In genomic region chr2:91291197-91292007, GRCm38 (mm10) we compare ENCODE assay signal across 8 mouse cellular contexts. TPM values are rescaled to one million over a fixed set of nuclear protein-coding genes. Genes with fewer than 3 reads are reported as not detected.
DNase-seq lines count a peak whose midpoint lies in the region; ATAC-seq lines count a peak whose summit lies in the region.

No protein-coding gene starts in this region.

- ATAC-seq in midbrain, embryonic 15.5 days (replicated peaks): 0 out of 2 replicates have a peak, but pooled peaks have one; percentile 25
- ATAC-seq in midbrain, embryonic 16.5 days: no peak

- no peak overlapping the region for H3K9ac ChIP-seq in midbrain, embryonic 15.5 days
- no peak overlapping the region for H3K9ac ChIP-seq in midbrain, embryonic 16.5 days (ENCODE audit: low read depth, low read length)

- H3K36me3 ChIP-seq in midbrain, embryonic 15.5 days (replicated peaks): no peaks in the 10 kb centered on the region
- H3K36me3 ChIP-seq in midbrain, embryonic 16.5 days (ENCODE audit: control insufficient read depth, insufficient read depth, low read length): no peaks in the 10 kb centered on the region

- H3K4me3 ChIP-seq in midbrain, embryonic 15.5 days: no peak overlapping the region
- H3K4me3 ChIP-seq in midbrain, embryonic 16.5 days (ENCODE audit: low read depth, low read length): no peak overlapping the region

- DNase-seq in cerebellum, adult 11-12 months: peak; percentile 38
- DNase-seq in cerebellum, postnatal 36 days: no peak
- DNase-seq in gastrocnemius, postnatal 4 days (ENCODE audit: low spot score in 2 of 2): peak; percentile 35 to 72
- DNase-seq in skeletal muscle tissue, adult 2 months (ENCODE audit: low read depth, low spot score): peak; percentile 71
- no peak for DNase-seq in spleen, adult 18-20 months
- no peak for DNase-seq in c-Kit-positive CD71-positive TER-119-positive erythroid progenitor cells, embryonic 14.5 days (ENCODE audit: low spot score)

- H3K4me2 ChIP-seq in midbrain, embryonic 15.5 days: no peak overlapping the region
- no peak overlapping the region for H3K4me2 ChIP-seq in midbrain, embryonic 16.5 days (ENCODE audit: low read length)

- 69% methylated on average over 12 of the region's 12 CpGs for WGBS in midbrain, embryonic 15.5 days
- 72% methylated on average over 12 of the region's 12 CpGs for WGBS in midbrain, embryonic 16.5 days

- H3K27me3 ChIP-seq in midbrain, embryonic 15.5 days (replicated peaks): no peaks in the 10 kb centered on the region
- no peaks in the 10 kb centered on the region for H3K27me3 ChIP-seq in midbrain, embryonic 16.5 days (ENCODE audit: control insufficient read depth, insufficient read depth, low read depth, low read length)

- no peaks in the 10 kb centered on the region for H3K9me3 ChIP-seq in midbrain, embryonic 15.5 days
- no peaks in the 10 kb centered on the region for H3K9me3 ChIP-seq in midbrain, embryonic 16.5 days (replicated peaks; ENCODE audit: control insufficient read depth, low read length, poor library complexity, severe bottlenecking)

- H3K4me1 ChIP-seq in midbrain, embryonic 15.5 days: peaks cover 2% of the 10 kb centered on the region; the same call in 1 of the 2 replicates
- H3K4me1 ChIP-seq in midbrain, embryonic 16.5 days (ENCODE audit: control insufficient read depth, insufficient read depth, low read length): no peaks in the 10 kb centered on the region

- H3K27ac ChIP-seq in midbrain, embryonic 15.5 days: no peak overlapping the region
- H3K27ac ChIP-seq in midbrain, embryonic 16.5 days (ENCODE audit: low read length): no peak overlapping the region

RNA-seq across cellular contexts. Expression of gene Arfgap2, which starts 26.6 kb away (rescaled TPM):
- 76.0 and 76.1 TPM in 2 replicates for polyA plus RNA-seq in midbrain, embryonic 15.5 days (2015; fragmentation: Nextera tagmentation; extraction: Ambion mirVana)
- polyA plus RNA-seq in midbrain, embryonic 16.5 days (2015; fragmentation: Nextera tagmentation; extraction: Ambion mirVana): 73.0 and 74.4 TPM in 2 replicates
- total RNA-seq in gastrocnemius, postnatal 4 days (2021): 10 to 100 TPM; 86.1 to 95.9 TPM

RNA-seq across cellular contexts. Expression of gene Pacsin3, which starts 35.6 kb away (rescaled TPM):
- polyA plus RNA-seq in midbrain, embryonic 15.5 days (2015; fragmentation: Nextera tagmentation; extraction: Ambion mirVana): 12.2 and 15.4 TPM in 2 replicates
- polyA plus RNA-seq in midbrain, embryonic 16.5 days (2015; fragmentation: Nextera tagmentation; extraction: Ambion mirVana): 9.7 and 17.5 TPM in 2 replicates
- 100 to 1,000 TPM; 297 to 321 TPM for total RNA-seq in gastrocnemius, postnatal 4 days (2021)

RNA-seq across cellular contexts. Expression of gene Ddb2, which starts 54.6 kb away (rescaled TPM):
- 18.1 and 18.8 TPM in 2 replicates for polyA plus RNA-seq in midbrain, embryonic 15.5 days (2015; fragmentation: Nextera tagmentation; extraction: Ambion mirVana)
- 18.1 and 18.4 TPM in 2 replicates for polyA plus RNA-seq in midbrain, embryonic 16.5 days (2015; fragmentation: Nextera tagmentation; extraction: Ambion mirVana)
- total RNA-seq in gastrocnemius, postnatal 4 days (2021): 1 to 10 TPM; 6.8 to 9.5 TPM

Comparison
In these comparisons a context has a peak if more than half of its experiments do, and no peak if none do; other contexts are left out.
1. DNase-seq: peak in cerebellum, adult 11-12 months (single experiment), gastrocnemius, postnatal 4 days (2 of 2) and skeletal muscle tissue, adult 2 months (single experiment); none in cerebellum, postnatal 36 days (0 of 2), spleen, adult 18-20 months (0 of 2) and c-Kit-positive CD71-positive TER-119-positive erythroid progenitor cells, embryonic 14.5 days (single experiment).